Mouse (Mus musculus) thymus, postnatal 14 days (tissue): ENCODE data around the gene Immp1l.

Experiments used
- DNase-seq: peaks from one replicate; pipeline ENCODE4 v3.0.0; 2021

Immp1l gene

GRCm38 (mm10) chr2:105903896-105904756 is at the start of gene Immp1l, which contains the start of gene Elp4:
Gene Immp1l (plus strand): TSS chr2:105904638.
Gene Elp4 (minus strand): TSS chr2:105904564.
- DNase-seq, result peak; percentile 96

GRCm38 (mm10) chr2:105854740-105855139 is 49.7 kb upstream of the Immp1l start:
- no peak for DNase-seq

DNA sequence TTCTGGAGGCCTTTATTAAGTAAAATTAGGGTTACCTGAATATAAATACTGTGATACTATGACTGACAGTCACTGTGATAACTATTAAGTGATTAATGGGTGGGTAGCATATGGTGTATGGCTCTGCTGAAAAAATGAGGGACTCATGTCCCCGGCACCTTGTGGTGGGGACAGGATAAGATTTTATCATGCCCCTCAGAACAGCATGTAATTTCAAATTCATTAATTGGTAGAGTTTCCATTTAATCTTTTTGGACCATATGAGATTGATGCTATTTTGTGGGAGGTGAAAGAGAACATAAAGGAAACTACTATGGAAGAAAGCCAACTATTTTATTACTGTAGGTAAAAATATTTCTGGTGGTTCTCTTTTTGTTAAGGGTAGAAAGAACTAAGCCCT is 31.0 kb upstream of the Immp1l start:
- DNase-seq, result no peak

DNA sequence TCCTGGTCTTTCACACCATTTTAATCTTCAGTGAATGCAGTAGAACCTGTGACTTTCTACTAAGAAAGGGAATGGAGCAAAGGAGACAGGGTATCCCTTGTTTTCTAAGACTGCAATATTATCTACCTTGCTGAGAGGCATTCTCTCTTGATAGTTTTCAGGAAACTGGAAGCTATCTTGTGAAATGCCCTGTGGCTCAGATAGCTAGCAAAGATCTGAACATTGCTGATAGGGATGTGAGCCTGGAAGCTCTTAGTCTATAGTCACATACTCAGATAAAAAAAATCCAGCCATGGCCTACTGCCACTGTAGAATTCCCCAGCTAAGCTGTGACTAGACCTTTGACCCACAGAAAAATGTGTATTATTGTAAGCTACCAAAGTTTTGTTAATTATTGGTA is 13.6 kb upstream of the Immp1l start:
- no peak for DNase-seq

DNA sequence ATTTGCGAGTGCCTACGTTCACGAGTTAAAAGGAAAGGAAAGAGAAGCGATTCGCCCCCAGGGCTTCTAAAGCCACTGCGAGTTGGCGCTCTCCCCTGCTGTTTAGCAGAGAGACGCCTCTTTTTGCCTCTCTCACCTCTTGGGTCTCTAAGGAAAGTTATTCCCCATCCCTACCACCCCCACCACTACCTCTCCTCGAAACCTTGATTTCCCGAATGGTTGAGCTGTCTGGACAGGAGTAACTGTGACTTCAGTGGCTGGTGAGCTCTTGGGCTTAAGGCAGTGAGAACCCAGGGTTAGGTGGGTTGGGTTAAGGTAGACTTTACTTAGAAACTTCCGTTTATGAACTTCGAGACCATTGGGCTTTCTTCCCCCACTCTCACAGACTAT is 314 bp downstream of the Immp1l start:
- DNase-seq, result no peak

GRCm38 (mm10) chr2:105908351-105908750 is 3.9 kb downstream of the Immp1l start:
- peak; percentile 42 for DNase-seq

- no peak for DNase-seq
Measured at GRCm38 (mm10) chr2:105910611-105911010, 6.2 kb downstream of the Immp1l start.

GRCm38 (mm10) chr2:105913655-105914366 is 9.4 kb downstream of the Immp1l start:
- no peak for DNase-seq

DNA sequence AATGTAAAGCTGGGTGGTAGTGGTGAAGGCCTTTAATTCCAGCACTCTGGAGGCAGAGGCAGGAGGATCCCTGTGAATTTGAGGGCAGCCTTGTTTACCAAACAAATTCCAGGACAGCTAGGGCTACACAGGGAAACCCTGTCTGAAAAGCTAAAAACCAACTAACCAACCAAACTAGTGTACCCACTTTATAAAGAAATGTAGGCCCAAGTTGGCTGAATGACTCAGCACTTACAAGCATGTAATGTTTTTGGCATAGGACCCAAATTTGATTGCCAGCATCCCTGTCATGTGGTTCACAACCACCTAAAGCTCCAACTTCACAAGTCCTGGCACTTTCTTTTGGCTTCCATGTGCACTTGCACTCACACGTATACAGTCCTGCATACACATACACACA is 12.2 kb downstream of the Immp1l start:
- DNase-seq, result no peak

DNA sequence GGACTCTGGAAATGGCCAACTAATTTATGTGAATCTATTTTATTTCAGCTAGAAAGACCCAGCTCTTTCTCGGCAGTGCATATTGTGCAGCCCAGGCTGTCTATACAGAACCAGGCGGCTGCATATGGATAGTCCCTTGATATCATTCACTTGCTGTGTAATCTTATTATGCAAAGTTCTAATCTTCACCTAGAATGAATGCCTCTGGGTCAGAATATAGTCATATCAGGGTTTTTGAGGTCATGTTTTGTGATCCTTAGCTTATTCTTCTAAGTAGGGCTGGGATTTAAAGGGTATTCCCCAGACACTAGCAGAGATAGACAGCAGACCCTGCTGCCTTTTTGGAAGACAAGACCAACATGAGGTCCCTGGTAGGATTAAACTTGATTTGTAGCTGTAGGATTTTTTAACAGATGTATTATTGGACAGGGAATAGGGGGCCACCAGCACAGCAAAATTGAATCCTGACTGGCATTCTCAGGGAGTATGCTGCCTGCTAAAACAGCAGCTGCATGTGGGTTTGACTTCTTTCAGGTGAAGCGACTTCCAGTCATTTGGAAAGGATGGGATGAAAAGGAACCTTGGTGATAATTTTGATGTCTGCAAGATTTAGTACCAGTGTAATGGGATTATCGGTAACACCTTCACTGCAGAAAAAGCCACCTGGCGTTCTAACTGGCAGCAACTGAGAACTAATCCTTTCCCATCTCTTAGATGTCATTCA is 13.3 kb downstream of the Immp1l start:
- DNase-seq, result no peak

GRCm38 (mm10) chr2:105950131-105950530 is 45.7 kb downstream of the Immp1l start:
- no peak for DNase-seq

GRCm38 (mm10) chr2:105951350-105951940 is 47.0 kb downstream of the Immp1l start:
- no peak for DNase-seq

DNA sequence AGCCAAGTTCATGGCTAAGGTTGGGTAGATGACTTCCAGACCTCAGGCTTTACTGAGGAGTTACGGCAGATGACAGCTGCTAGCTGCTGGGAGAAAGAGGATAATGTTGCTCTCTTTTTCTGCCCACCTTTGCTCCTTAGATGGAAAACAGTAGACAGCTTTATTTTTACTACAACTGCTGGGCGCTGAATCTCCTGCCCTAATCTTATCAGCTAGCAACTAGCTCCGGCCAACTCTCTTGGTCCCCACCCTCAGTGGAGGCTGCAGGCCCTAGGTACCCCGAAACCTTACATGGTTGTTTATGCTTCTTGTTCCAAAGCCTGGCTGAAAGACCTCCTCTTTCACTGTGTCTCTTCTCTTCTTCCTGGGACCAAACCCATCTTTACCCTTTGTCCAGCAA is 49.4 kb downstream of the Immp1l start:
- DNase-seq, result no peak

DNA sequence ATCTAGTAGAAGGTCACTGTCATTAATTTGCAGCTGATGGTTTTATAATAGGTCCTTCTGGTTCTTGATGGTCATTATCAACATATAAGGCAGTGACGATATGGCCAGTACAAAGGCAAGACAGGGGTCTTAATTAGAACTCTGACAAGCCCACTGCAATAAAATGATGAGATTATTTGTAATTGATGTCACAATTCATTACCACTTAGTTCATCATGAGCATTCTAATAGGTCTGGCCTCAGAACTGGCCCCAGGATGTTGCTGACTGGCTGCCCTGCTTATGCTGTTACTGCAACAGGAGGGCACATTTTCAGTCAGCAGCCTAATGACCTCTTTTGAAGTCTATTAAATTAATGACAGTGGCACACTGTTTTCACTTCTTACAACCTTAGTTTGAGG is 59.0 kb downstream of the Immp1l start:
- no peak for DNase-seq

DNA sequence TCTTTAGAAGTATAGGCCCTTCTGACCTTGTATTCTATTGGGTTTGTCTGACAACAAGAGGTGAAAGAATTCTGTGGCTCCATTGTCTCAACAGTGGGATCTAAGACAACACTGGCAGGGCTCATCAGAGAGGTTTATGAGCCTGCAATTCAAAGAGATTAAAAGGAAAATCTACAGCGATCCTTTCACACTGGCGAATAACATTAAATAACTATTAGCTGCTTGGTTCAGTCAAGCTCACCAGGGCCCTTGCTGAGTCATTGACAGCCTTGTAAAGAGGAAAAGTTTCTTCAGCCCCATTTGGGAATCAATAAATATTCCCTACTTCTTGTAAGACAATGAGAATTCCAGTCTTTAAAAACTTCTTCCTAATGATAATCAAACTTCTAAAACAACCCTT is 69.5 kb downstream of the Immp1l start:
- no peak for DNase-seq

- no peak for DNase-seq
Measured at GRCm38 (mm10) chr2:105978065-105978464, 73.6 kb downstream of the Immp1l start.

DNA sequence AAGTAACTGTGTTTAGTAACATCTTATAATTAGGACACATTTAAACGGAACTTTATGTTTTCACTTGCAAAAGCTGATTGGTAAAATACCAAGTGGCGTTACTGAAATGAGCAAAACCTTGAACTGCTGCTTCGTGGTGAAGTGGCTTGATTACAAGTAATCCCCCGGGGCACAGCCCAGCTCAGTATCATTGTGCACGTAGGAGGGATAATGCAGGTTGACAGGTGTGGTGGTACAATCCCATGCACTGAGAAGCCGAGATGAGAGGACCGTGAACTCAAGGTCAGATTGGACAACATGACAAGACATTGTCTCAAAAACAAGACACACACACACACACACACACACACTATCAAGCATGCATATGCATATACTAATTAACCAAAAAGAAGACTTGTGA is 80.8 kb downstream of the Immp1l start:
- no peak for DNase-seq

- no peak for DNase-seq
Measured at GRCm38 (mm10) chr2:105987131-105987530, 82.7 kb downstream of the Immp1l start.

DNA sequence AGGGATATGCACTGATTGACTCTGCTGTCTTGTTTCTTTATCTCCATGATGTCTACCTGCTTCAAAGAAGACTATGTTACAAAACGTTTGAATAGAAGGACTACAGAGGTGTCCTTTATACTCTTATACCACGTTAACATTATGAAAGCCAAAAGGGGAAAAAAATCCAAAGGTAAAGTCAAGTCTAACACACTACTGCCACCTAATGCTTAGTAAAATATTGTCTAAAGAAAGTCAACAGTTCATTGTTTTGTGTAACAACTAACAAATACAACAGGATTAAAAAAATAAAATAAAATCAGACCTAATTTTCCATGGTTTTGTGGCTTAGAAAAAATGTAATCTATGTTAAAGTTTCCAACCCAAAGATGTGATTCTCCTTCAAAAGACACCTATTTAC is 83.6 kb downstream of the Immp1l start:
- DNase-seq, result no peak

DNA sequence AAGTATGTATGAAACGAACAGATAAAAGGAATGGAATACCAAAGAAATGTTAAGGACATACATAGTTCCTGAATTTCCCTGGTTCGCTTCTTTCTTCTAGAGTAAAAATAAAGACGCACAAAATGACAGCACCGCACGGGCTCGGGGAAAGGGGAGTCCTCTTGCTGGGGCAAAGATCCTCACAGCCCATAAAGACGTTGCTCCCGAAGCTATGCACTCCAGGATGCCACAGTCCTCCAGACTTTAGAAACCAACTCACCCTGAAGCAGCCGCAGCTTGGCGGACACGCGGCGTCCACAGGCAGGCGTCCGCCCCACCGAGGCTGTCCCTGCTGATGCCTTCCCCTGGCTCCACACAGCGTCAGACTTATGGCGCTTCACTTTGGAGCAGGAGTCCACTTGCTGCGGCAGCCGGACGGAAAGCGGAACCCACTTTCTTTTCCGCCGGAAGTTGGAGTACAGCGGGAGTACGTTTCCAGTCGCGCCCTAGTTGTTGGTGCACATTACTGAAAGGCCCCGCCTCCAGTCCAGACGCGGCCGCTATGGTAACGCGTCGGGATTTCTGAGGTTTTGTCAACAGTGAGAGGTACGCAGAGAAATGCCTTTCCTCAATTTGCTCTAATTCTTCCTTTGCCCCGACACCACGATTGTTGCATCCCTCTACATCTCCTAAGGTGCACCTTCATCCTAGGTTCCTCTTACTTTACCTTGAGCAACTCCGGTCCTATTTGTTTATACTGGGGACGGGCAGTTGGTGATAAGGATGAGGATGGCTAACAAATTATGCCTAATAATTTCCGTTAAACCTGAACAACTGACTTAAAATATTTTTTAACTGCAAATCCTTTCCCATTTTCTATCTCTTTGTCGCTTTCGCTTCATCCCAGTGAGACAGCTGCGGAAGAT is 98.6 kb downstream of the Immp1l start, which contains the start of gene Dnajc24:
Dnajc24 (minus strand) TSS at position 715 of the 905 bp plus-strand sequence.
- DNase-seq, result peak; percentile 87

DNA sequence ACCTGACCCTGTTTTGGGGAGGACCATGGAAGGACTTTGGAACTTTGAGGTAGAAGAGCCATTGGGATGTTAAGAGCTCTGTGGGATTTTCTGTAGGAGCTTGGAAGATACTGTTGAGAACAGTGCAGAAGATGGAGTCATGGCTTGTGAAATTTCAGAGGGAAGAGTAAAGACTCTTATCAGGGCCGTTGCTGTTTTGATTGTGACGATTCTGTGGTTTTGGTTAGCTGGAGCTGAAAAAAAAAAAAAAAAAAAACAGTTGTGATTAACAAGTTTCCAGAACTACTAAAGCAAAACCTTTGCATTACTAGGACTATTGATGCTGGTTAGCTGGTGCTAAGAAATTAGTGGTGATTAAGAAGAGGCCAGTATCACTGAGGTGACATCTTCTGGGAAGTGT is 104.0 kb downstream of the Immp1l start:
- DNase-seq, result no peak
